Mouse (Mus musculus) heart, adult 10 weeks (tissue): Measurements from ENCODE around the gene Rab11fip5. TPM values are rescaled to one million over a fixed set of nuclear protein-coding genes. Genes with fewer than 3 reads are reported as not detected.

Experiments
- polyA plus RNA-seq: library from polyadenylated mRNA; stranded (reverse); fragments of 350-450 nt; fragmentation: Illumina TruSeq; extraction: RNeasy Lipid Tissue Mini Kit (QIAGEN cat#74804); gene quantifications from one replicate; pipeline ENCODE4 v1.2.3, GENCODE M21; 2014; ENCODE audit warnings: low read depth, low replicate concordance

The Rab11fip5 gene
- 52.2 TPM for polyA plus RNA-seq

DNA sequence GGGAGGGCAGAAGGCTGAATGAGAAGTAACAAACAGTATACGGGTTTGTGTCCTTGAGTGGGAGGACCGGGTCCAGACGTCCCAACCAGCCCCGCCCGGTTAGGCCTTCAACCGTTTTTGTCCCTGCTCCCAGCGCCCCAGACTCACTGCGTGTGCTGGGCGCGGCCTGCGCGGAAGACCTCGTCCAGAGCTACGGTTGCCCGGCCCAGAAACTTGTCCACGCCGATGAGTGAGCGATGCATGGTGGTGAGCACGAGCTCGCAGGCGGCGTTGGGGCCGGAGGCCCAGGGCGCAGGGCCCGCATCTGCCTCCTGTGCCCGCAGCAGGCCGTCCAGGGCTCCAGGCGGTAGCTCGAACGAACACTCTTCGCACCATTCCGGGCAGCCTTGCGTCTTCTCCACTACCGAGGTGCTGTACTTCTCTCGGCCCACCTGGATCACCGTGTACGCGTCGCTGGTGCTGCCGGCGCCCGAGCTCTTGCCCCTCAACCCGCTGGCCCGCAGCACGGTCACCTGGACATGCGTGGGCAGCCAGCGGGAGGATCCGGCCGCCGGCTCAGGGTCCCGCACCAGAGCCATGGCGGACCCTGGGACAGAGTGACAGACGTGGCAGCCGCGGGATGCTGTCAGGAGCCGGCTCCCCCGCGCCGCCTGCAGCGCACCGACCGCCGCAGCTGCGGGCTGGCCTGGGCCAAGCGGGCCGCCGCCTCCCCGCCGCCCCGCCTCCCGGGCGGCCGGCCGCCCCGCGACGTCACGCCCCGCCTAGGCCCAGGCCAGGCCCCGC, at the start of gene Rab11fip5:
TSS of gene Rab11fip5 (minus strand) at position 684 of the 783 bp plus-strand sequence.

DNA sequence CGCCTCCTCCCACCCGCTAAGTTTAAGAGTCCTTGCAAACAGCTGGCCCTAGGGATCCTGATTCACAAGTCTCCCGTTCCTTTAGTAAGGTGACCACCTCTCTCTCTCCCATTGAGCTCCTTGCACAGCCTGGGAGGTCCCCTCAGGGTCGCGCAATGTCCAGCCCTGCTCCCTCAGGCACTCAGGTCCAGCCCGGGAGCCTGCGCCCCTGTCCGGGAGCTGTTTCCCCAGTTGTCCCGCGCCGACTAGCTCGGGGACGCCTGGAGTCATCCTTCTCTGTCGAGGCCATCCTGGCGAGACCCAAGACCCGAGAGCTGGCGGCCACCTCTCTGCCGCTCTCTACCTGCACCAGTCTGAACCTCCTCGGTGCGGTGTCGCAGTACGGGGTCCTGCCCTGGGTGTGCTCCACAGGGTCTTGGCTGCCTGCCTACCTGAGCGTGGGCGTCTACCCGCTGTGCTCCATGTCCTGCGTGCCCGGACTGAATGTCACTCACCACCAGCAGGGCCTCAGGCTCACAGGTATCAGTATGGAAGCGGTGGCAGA, 49.5 kb upstream of the Rab11fip5 start, which contains the start of gene Noto:
TSS of gene Noto (plus strand) at position 51 of the 544 bp plus-strand sequence.

DNA sequence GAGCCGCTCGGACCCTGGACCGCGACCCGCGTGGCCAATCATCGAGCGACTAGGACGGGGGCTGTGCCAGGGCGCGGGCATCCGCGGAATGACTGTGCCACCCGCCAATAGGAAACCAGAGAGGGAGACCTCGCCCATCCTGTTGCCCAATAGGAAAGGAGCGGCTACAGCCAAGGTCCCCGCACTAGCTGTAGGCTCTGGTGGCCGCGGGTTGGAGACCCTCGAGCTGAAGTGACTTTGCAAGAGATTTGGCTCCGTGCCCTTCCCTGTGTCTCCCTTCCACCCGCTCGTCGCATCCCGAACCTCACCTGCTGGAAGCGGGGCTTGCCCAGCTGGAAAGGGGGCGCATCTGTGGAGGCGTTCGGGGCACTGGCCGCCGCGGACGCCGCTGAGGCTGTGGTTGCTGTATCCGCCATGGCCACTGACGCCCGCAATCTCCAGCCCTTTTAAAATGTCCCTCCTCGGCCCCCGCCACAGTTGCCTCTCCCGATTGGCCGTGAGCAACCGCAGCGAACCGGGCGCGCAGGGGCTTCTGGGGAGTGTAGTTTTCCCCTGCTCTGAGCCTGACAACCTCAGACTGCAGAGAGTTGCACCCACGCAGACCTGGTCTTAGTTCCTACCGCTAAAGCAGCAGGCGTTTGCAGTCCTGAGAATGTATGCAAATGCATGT, 41.3 kb downstream of the Rab11fip5 start, which contains the start of gene Sfxn5:
TSS of gene Sfxn5 (minus strand) at position 423 of the 670 bp plus-strand sequence.

Other genes with a start within 250 kb of the Rab11fip5 start
- gene Spr, start 236.9 kb downstream of the Rab11fip5 start, polyA plus RNA-seq = 89.1 TPM
- gene Emx1, start 187.2 kb downstream of the Rab11fip5 start, polyA plus RNA-seq = not detected
- gene Sfxn5, start 41.2 kb downstream of the Rab11fip5 start, polyA plus RNA-seq = 4.1 TPM
- not detected for gene Noto, start 49.3 kb upstream of the Rab11fip5 start, polyA plus RNA-seq
- gene Smyd5, start 57.4 kb upstream of the Rab11fip5 start, polyA plus RNA-seq = 16.5 TPM
- 156 TPM for gene Cct7, start 76.9 kb upstream of the Rab11fip5 start, polyA plus RNA-seq
- 20.1 TPM for gene Pradc1, start 77.3 kb upstream of the Rab11fip5 start, polyA plus RNA-seq
- gene Fbxo41, start 128.4 kb upstream of the Rab11fip5 start, polyA plus RNA-seq = not detected
- gene Egr4, start 139.0 kb upstream of the Rab11fip5 start, polyA plus RNA-seq = not detected
- 1.2 TPM for gene Alms1, start 212.9 kb upstream of the Rab11fip5 start, polyA plus RNA-seq